Mouse (Mus musculus) cerebellum, postnatal 14 days (tissue): ENCODE measurements around the gene Fmo6.

Source experiments
- DNase-seq, 2 experiments: peaks; one replicate each; pipeline ENCODE4 v3.0.0; 2021; ENCODE audit warnings: mixed read lengths in 2 of 2

The Fmo6 gene

DNA sequence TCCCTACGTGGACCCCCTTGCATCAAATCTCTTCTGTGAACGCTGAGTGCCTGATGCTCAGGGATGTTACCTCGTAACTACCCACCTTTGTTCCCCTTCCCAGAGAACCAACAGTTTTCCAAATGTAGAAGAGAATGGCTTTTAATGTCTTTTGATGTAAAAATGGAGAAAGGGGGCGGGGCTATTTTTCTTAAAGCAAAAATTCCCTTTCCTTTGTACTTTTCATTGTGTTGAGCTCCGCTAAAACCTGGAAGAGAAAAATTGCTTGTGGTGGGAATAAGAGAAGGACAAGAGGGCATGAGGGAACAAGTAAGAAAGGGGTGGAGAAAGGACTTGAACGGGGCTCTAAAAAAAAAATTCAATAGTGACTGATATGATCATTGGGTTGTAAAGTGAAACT, at the start of gene Fmo6:
Gene Fmo6 (minus strand): TSS at position 101 of the 400 bp plus-strand sequence.
- no peak for DNase-seq

DNA sequence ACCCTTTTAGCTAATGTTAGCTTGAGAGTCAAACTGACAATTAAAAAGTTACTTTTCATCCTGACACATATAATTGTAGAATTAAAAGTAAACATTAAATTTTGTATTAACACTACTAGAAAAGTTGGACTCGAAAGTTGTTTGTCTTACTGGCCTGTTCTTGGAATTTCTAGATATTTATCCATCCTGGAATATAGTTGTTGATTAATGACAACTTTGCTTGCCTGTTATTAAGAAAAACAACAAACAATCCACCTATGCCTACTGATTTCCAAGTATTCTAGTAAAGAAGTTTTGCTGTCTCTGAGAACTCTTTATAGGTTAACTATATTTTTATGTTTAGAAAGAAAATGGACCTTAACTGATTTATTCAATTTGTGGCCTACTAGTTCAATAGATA, 49.5 kb upstream of the Fmo6 start:
- DNase-seq: no peak

DNA sequence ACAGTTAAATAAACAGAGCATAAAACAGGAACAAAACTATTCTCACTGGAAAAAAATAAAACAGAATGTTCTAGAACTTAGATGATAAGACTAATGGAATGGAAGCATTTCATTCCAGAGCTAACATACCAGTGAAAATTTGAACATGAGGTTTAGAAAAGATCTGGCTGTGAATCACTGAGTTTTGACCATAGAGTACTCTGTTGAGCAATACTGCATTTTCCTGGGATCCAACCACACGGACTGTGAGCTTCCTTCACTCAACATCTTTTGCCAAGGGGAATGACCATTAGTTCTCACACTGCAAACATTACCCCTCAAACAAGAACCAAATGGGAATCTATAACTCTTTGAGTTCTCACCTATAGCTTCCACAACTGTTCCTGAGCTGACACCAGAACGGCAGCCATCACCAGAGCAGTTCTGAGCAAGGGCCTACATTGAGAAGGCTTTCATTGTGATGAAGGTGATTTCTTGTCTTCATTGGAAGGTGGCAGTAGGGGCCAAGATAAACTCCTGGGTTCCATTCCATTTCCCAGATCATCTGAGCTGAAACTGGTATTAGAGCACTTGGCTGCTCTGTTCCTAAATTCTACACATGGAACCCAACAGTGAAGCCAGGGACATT, 48.9 kb upstream of the Fmo6 start:
- DNase-seq: no peak

DNA sequence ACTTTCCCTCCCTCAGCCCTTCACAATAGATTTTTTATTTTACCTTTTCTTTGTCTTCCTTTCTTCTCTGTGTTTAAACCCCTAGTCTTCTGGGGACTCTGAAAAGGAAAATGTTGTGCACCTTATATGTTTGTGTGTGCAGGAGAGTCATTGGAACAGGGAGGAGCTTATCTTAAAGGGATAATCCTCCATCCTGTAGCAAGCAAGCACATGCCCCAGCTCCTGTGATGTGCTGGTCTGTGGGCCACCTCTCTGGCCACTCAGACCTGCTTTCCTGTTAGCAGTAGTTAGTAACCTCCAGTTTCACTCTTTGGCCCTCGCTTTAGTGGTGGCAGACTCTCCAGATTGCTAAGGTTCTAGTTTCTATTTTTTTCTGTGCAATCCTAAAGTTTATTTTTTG, 47.1 kb upstream of the Fmo6 start, which contains the start of gene Fmo3:
Gene Fmo3 (minus strand): TSS at position 101 of the 400 bp plus-strand sequence.
- DNase-seq: no peak

DNA sequence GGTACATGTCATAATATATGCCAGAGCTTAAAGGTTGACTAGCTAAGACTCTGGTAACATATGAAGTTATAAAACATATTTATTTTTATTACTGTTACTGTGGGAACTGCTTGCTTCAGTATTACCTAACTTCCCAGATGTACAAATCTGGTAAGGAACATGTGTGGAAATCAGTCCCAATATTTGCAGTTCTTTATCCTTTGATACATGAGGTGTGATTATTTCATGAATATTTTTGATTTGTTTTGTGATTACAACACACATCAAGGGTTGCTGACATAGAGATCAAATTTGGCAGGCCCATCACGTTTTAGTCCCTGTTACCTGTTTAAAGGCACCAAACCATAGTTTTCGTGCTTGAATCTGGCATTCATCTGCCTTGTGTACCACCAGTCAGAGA, 26.2 kb upstream of the Fmo6 start:
- DNase-seq: no peak

DNA sequence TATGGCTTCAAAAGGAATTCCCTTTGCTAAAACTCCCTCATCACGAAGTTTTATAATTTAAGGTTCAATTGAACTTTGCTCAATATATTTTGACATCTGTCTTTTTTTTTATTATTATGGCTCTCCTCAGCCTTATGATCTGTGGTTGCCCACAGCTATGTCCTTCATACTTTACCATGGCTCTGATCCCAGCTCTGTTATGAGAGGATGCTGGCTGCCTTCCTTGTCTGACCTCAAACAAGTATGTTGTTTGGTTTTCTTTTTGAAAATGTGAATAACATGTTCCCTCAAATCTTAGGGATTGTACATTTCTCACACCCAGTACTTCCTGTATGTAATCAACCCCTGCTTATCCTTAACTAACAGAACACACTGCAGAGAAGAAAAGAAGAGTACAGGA, 20.1 kb upstream of the Fmo6 start:
- DNase-seq: no peak

DNA sequence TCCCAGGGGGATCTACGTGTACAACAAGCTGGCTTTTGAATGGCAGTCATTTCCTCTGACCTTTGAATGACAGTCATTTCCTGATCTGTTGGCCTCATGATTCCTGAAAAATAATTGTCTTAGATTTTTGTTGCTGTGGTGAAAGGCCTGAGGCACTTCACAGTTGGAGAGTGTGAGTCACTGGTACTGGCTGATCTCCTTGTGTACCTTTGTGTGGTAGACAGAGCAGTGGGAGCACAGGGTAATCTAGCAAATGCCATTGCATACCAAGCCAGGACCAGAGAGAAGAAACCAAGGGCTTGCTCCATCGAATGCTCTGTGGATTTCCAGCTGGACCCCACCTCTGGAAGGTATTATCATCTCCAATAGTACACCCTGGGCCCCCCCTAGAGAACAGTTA, 15.8 kb upstream of the Fmo6 start:
- no peak for DNase-seq

DNA sequence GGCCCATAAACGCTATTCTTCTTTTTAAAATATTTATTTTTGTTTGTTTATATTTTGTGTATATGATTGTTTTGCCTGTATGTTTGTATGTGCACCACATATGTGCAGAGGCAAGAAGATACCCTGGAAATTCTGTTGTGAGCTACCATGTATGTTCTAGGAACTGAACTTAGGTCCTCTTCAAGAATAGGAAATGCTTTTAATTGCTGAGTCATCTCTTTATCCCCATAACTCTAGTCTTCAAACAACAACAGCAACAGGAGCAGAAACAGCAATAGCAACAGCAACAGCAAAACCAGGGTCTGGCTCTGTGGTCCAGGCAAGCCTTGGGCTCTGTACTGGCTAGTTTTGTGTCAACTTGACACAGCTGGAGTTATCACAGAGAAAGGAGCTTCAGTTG, 12.4 kb upstream of the Fmo6 start:
- no peak for DNase-seq

DNA sequence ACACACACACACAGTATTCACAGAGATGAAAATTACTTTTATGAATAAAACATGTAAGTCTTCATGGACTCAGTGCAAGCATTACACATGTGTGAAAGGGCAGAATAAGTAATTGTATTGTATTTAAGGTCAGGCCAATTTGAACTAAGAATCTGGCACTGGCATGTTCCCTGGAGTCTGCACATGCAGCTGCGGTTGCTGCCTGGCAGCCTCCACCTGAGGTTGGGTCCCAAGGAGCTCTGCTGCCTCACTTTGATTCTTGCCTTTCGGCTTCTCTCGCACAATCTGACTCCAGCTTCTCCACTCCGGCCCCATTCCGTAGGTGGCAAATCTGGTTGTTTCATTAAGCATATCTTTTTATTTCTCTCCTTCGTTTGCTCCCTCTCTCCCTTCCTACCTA, 10.6 kb upstream of the Fmo6 start:
- DNase-seq: no peak

DNA sequence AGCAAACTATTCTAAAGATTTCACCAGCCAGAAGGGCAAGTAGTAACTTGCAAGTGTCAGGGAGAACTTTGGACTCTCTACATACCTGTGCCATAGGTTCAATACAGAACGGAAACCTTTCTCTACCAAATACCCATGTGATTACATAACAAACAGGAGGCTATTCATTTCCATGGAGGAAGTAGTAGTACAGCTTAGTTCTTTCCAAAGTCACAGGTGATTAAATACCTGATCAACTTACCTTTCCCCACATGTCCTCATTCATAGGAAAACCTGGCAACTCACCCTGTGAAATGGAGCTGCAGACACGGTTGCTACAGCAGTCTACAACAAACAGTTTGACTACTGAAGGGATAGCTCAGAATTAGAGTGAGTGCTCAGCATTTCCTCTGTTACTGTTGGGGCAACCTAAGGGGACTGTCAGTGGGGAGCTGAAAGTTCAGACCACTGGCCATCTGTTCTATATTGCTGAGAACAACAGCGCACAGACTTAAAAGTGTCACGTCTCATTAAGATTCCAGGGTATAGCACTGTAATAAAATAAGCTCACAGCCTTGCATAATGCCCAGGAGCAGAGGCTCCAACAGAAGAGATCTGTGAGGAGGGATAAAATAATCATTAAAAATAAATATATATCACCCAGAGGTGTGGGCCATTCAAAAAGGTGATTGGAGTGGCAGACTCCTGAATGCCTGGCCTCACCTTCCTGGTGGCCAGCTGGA, 9.7 kb upstream of the Fmo6 start:
- no peak for DNase-seq

DNA sequence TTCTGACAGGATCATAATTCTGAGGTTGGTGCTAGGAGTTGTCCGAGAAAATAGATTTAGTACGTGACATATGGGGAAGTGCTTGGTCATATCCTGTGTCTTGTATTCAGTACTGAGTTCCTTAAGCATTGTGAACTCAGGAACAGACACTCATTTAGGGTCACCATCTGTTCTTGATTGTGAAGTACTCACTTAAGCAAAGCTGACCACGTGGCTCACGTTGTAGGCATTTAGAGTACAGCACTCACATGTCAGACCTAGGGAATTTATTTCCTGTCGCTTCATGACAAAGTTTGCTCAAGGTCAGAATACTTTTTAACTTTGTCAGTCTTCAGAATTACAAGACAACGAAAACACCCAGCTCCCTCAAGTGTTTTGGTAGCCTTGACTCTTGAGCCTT, 6.4 kb upstream of the Fmo6 start:
- DNase-seq: no peak

DNA sequence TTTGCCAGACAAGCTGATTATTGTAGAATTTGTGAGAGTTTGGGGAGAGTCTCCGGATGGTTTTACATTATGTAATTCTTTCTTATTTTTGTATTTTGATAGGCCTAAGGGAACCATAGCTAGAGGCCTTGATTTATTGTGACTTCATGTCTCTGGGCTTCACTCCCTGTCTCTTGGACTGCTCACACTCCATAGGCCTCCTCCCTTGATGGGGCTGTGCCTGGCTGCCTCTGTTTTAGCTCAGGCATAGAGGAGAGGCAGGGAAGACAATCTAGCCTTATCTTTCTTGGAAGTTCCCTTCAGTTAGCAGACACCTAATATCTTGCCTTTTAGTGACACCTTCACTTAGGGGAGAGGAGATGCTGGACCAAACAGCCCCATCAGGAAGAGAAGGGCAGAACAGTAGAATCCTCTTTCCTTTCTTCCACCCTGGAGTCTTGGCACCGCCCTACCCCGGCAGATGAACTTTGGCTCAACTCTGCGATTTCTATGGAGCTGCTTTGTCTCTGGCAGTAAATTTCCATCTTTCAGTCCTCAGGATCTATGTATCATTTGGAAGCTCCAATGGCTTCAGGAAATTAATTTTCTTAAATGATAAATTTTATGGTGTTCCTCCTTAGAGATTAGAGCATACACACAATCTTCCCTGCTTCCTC, 1.5 kb upstream of the Fmo6 start:
- DNase-seq: peak in 1 of 2 experiments; percentile 5

DNA sequence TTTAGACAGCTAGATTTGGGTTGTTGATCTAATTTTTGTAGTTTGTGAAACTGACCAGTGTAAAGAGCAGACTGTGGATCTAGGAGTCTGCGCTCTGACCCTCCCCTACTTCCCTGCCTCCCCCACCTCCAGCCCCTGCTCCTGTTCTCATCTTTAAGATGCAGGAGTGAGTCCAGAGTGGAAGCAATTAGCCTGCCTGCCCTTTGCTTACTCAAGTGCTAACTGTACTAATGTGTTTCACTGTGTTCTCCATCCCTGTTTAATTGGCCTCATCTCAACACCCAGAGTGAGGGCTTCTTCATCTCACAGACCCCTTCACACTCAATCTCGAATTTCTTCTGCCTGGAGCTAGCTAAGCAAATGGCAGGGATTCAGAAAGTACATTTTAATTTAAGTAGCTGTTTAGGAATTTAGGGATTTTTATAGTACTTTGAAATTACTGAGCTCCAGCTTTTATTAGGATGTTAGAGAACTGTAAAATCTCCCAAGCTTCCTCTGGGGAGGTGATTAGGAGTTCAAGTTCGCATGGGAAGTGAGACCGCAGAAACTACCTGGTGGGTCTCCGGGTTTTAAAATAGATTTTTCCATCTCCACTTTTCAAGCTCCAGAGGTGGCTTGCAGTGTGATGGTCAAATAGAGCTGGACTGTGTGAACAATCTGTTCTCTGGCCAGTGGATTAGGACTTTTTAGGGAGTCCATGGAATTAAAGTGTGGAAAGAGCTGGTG, 818 bp upstream of the Fmo6 start:
- DNase-seq: no peak

DNA sequence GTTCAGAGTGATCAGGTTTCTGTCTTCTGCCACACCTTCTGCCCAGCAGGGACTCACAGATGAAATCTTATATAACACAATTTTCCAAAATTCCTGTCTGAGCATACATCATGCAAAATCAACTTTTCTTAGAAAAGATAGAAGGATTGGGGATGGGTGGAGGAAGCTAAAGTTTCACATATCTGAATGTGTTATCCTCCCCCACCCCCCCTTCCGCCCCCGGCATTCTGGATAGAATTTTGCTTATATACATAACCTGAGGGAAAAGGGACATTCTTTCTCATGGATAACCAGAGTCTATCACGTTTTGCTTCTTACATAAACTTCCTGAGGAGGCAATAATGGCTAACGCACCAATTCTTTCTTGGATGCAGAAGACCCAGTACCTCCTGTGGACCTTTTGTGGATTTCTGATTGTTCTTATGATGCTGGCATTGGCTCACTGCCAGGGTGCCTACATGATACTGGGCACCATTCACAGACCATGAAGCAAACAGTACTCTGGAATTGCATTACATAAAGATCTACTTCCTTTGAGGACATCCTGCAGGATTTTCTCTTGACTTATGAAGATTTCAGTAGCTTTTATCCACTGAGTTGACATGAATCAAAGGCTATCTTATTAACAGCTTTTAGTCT, 2.8 kb downstream of the Fmo6 start:
- peak in 1 of 2 experiments; percentile 6 for DNase-seq

DNA sequence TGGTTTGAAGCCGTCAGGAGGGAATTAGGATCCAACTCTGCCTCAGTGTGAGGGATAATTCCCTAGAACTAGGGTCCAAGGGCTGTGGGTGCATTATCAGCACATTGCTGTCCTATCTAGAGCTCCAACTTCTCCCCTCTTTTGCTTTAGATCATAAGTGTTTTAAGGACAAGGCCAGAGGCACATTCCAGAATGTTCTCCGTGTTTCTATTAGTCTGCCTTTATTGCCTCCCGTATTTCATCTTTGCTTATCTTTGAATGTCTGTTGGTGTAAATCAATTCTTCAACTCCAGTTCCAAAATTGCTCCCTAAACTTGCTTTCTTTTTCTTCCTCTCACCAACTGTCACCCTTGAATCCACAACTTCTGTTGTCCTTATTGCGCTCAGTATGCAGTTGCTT, 4.9 kb downstream of the Fmo6 start:
- no peak for DNase-seq

DNA sequence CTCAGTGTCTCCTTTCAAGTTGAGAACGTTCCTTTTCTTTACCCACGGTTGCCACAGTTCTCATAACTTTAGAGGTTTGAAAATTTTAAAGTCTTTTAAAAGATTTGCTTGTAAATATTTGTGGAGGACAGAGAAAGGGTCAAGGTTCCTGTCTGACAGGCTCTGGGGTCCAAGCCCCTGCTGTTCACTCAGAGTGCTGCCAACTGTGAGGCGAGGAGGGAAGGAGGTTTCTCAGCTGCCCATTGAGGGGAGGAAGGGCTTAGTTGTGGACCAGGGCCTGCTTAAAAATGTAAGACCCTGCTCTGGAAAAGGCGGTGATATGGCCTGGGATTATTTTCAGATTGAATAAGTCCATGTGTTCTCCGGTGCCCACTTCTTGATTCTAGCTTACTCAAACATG, 5.4 kb downstream of the Fmo6 start:
- peak in 1 of 2 experiments; percentile 3 for DNase-seq

DNA sequence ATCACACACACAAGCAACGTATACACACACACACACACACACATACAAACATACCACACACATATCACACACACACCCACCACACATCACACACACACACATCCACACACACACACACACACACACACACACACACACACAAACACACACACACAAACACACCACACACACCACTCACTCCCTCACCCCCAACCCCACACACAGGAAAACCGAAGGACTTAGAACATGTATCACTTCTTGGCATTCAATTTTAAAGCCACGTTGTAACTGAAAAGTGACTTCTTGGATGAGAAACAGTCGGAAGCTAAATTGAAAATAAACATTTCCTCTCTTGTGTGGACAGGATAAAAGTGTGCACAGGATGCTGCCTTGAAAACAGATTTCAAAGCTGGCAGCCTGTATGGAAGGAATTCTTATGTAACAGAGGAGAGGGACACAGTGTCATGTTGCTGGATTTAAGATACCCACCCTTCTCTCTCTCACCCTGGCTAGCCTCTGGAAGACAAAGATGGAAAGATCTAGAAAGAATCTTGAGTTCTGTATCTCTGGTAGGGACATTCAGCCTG, 5.9 kb downstream of the Fmo6 start:
- DNase-seq: no peak

DNA sequence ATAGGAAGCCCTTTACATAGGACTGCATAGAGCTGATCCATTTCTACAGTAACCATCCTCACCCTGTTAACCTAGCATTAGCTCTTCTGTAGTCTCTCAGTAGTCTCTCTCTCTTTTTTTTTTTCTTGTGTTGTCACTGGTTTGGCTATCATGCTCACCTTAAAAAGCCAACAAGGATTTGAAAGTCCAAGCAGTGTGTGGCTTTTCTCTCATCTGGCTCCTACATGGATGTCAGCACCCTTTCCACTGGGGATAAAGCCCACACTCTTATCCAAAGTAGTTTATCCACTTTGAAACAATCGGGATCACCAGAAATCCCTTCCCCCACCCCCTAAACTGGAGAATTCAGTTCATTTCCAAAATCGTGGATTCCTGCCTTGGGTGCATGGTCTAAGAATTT, 6.7 kb downstream of the Fmo6 start:
- DNase-seq: no peak

DNA sequence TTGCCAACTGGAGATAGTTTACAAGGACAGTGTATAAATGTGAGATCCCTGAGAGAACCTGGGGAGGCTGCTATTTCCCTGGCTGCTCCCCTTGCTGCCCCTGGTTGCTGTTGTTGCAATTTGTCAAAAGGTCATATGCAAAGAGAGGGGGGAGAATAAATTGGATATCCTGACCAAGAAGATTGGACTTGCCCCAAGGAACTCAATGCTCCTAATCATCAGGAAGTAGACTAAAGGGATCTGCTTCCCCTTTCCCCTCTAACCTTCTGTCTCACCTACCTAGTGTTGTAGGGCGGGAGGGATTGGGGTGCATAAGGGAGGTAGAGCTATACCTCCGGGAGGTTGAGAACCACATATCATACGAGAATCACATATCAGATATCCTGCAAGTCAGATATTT, 8.2 kb downstream of the Fmo6 start:
- no peak for DNase-seq

DNA sequence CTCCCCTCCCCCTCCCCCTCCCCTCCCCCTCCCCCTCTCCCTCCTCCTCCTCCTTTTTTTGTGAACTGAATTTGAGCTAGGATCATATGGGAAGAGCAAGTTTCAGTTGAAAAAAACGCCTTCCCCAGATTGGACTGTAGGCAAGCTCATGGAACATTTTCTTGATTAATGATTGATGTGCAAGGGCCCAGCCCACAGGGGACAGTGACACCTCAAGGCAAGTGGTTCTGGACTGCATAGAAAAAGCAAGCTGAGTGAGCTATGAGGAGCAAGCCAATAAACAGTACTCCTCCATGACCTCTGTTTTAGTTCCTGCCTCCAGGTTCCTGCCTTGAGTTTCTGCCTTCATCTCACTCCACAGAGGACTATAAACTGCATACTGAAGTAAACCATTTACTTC, 12.2 kb downstream of the Fmo6 start:
- DNase-seq: no peak

DNA sequence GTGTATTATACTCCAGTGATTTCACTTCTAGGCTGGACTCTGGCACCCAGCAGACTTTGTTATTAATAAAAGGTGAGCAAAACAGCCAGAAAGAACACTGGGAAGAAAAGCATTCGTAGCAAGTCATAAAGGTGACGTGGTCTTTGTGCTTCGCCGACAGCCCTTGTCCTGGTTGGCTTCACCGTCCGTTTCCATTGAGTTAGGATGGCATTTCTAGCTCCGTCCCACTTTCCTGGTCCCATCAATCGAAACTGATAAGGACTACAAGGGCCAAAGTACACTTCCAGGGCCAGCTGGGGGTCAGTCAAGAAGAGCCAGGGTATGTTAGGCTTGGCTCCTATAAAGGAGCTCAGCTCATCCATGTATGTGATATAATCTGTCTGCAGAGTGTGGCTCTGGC, 20.7 kb downstream of the Fmo6 start:
- DNase-seq: no peak

DNA sequence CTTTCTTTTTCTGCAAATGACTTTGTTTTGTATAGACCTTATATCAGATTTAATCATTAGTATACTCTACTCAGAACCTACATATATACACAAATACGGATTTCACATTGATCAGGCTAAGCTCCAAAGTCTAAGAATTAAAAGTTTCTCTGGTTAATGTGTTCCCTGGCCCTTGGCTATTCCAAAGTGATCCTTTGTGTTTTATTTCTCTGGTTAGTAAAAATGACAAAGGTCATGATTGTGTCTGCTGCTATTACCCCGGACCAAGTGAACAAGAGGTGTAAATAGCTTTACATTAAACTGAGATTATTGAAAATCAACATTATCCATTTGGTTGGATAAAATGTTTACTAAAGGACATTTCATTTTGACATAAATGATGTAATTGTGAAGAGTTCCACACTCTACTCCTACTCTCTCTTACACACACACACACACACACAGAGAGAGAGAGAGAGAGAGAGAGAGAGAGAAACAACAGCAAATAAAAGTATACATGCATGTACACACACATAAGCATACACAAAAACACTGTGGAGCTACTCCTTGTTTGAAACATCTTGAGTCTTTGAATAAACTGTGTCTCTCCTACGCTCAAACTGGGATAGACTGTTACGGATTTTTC, 22.3 kb downstream of the Fmo6 start:
- DNase-seq: no peak
